Mouse (Mus musculus) neural tube, embryonic 15.5 days (tissue): ENCODE measurements around the gene Tyms. TPM values are rescaled to one million over a fixed set of nuclear protein-coding genes. Genes with fewer than 3 reads are reported as not detected.

Source experiments
- ATAC-seq: fragments of 200-750 bp; cut with Nextera tagmentation; 2 replicates; pipeline ENCODE4 v1.8.0; 2017; ENCODE audit warnings: mild to moderate bottlenecking, moderate TSS enrichment, moderate library complexity; ENCODE audit not compliant: low FRiP score
- H3K27ac ChIP-seq: fragments of 300-500 bp; sonication (generic); replicated peaks from 2 replicates; pipeline ENCODE4 v1.5.1; 2015; ENCODE audit warnings: mild to moderate bottlenecking, inconsistent platforms
- H3K27me3 ChIP-seq: fragments of 300-500 bp; sonication (generic); replicated peaks from 2 replicates; pipeline ENCODE4 v1.6.1; 2015; ENCODE audit warnings: inconsistent platforms
- H3K36me3 ChIP-seq: fragments of 300-500 bp; sonication (generic); 2 replicates; pipeline ENCODE4 v1.6.1; 2015; ENCODE audit warnings: inconsistent platforms
- H3K4me1 ChIP-seq: fragments of 300-500 bp; sonication (generic); 2 replicates; pipeline ENCODE4 v1.6.1; 2015; ENCODE audit warnings: inconsistent platforms
- H3K4me2 ChIP-seq: fragments of 300-500 bp; sonication (generic); 2 replicates; pipeline ENCODE4 v1.6.1; 2015; ENCODE audit warnings: inconsistent platforms, mild to moderate bottlenecking, moderate library complexity
- H3K4me3 ChIP-seq: fragments of 300-500 bp; sonication (generic); replicated peaks from 2 replicates; pipeline ENCODE4 v1.5.1; 2015; ENCODE audit warnings: mild to moderate bottlenecking, inconsistent platforms
- H3K9ac ChIP-seq: fragments of 300-500 bp; sonication (generic); replicated peaks from 2 replicates; pipeline ENCODE4 v1.6.1; 2015; ENCODE audit warnings: mild to moderate bottlenecking, inconsistent platforms
- H3K9me3 ChIP-seq: fragments of 300-500 bp; sonication (generic); replicated peaks from 2 replicates; pipeline ENCODE4 v1.6.1; 2016; ENCODE audit warnings: inconsistent platforms
- WGBS: fragments of 180-500 bp; shearing (Covaris S2); methylation state at CpG from one replicate; pipeline ENCODE4 v1.1.7; 2015; ENCODE audit warnings: mixed read lengths; 5-methylcytosine and 5-hydroxymethylcytosine counted together
- polyA plus RNA-seq: library from polyadenylated mRNA; unstranded; fragments of >200 nt; fragmentation: Nextera tagmentation; extraction: Ambion mirVana; gene quantifications from 2 replicates; pipeline ENCODE4 v1.2.1, GENCODE M21; 2015

Tyms gene
- polyA plus RNA-seq, result 40.9 and 93.4 TPM in 2 replicates

GRCm38 (mm10) chr5:30072825-30073821 lies at the start of gene Tyms:
Tyms (minus strand) TSS chr5:30073617.
- peak within 1 kb of the TSS; percentile 78 for H3K4me3 ChIP-seq
- peaks cover 18% of the 10 kb centered on the region for H3K36me3 ChIP-seq
- peak; percentile 97 for ATAC-seq
- H3K27me3 ChIP-seq, result no peaks in the 10 kb centered on the region
- H3K9me3 ChIP-seq, result no peaks in the 10 kb centered on the region
- 2% methylated on average over 45 of the region's 45 CpGs for WGBS
- H3K27ac ChIP-seq, result peak within 1 kb of the TSS; percentile 78
- H3K9ac ChIP-seq, result peak within 1 kb of the TSS; percentile 67
- H3K4me2 ChIP-seq, result peak within 1 kb of the TSS; percentile 89
- peaks cover 17% of the 10 kb centered on the region for H3K4me1 ChIP-seq

DNA sequence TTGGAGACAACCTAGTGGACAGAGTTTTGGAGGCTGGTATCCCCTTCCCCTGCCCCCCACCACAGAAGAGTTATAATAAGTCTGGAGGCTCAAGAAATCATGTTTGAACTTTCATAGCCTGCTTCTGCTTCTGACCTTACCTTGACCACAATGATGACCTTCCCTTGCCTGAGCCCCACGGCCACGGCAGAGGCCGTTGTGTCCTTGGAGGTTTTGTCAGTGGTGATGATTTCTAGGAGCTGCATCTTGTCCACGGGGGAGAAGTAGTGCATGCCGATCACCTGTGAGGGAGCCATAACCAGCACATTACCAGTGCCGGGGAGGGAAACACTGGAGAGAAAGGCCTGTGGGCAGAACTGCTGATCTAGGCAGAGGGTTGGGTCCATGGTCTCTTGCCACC lies 49.1 kb upstream of the Tyms start:
- Histone ChIP-seq H3K4me1 (0 out of 2 replicates have a peak, but pooled peaks cover 2% of the 10 kb centered on the region), H3K9me3 (no peaks in the 10 kb centered on the region), H3K4me2 (no peak overlapping the region), H3K27me3 (no peaks in the 10 kb centered on the region), H3K36me3 (peaks cover 89% of the 10 kb centered on the region), H3K4me3 (no peak overlapping the region), H3K9ac (no peak overlapping the region), H3K27ac (no peak overlapping the region)
- 91% methylated on average over 6 of the region's 6 CpGs for WGBS
- no peak for ATAC-seq

- no peak overlapping the region for H3K4me2 ChIP-seq
- H3K9me3 ChIP-seq, result no peaks in the 10 kb centered on the region
- H3K9ac ChIP-seq, result no peak overlapping the region
- no peak for ATAC-seq
- H3K4me1 ChIP-seq, result no peaks in the 10 kb centered on the region; the same call in 1 of the 2 replicates
- 93% methylated on average over 7 of the region's 7 CpGs for WGBS
- no peaks in the 10 kb centered on the region for H3K27me3 ChIP-seq
- H3K4me3 ChIP-seq, result no peak overlapping the region
- no peak overlapping the region for H3K27ac ChIP-seq
- H3K36me3 ChIP-seq, result peaks cover 70% of the 10 kb centered on the region
Measured at GRCm38 (mm10) chr5:30120106-30120505, 46.7 kb upstream of the Tyms start.

DNA sequence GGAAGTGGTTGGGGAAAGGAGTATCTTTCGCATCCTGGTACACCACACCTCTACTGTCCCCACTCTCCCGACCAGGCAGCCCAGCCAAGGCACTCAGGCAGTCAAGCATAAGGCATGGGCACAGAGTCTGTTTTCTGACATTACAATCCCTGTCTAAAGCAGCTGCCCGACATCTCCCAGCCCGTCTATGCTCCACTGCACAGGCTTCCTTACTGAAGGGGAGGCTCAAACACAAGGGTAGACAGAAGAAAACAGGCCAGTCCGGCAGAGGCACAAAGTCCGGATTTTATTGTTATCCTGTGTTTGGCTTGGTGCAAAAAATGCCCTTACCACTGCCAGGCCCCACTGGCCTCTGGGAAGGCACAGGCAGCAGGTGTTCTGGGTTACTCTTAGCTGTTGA lies 45.7 kb upstream of the Tyms start:
- no peak overlapping the region for H3K4me3 ChIP-seq
- no peaks in the 10 kb centered on the region for H3K27me3 ChIP-seq
- 86% methylated on average over 6 of the region's 6 CpGs for WGBS
- H3K4me1 ChIP-seq, result peaks cover 7% of the 10 kb centered on the region; the same call in 1 of the 2 replicates
- no peaks in the 10 kb centered on the region for H3K9me3 ChIP-seq
- H3K36me3 ChIP-seq, result peaks cover 62% of the 10 kb centered on the region
- H3K9ac ChIP-seq, result no peak overlapping the region
- H3K4me2 ChIP-seq, result no peak overlapping the region
- no peak overlapping the region for H3K27ac ChIP-seq
- ATAC-seq, result no peak

GRCm38 (mm10) chr5:30118018-30118417 lies 44.6 kb upstream of the Tyms start:
- WGBS, result 78% methylated on average over 1 of the region's 1 CpGs
- Histone ChIP-seq H3K36me3 (peaks cover 51% of the 10 kb centered on the region), H3K4me2 (no peak overlapping the region), H3K4me3 (no peak overlapping the region), H3K4me1 (peaks cover 17% of the 10 kb centered on the region), H3K27ac (no peak overlapping the region), H3K9me3 (no peaks in the 10 kb centered on the region), H3K27me3 (0 out of 2 replicates have a peak, but pooled peaks cover 3% of the 10 kb centered on the region), H3K9ac (no peak overlapping the region)
- ATAC-seq, result no peak

DNA sequence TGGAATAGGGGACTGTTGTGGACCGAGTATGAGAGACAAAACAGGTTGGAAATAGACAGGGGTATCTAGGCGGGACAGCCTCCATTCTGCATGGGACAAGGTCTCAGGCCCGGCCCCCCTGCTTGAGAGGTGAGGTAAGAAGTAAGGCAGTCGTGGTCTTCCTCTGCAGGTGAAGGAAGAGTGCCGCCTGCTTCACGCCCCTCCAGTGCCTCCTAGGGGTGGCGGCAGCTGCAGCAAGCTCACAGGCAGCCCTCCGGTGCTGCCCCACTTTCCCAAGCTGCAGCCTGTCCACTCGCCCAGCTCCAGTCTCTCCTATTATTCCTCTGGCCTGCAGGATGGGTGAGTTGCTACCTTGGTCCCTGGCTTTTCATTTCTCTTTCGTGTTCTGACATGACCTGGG lies 42.3 kb upstream of the Tyms start:
- no peak overlapping the region for H3K27ac ChIP-seq
- H3K27me3 ChIP-seq, result peaks cover 10% of the 10 kb centered on the region; the same call in 1 of the 2 replicates
- H3K36me3 ChIP-seq, result peaks cover 28% of the 10 kb centered on the region
- peaks cover 29% of the 10 kb centered on the region for H3K4me1 ChIP-seq
- no peak for ATAC-seq
- H3K9me3 ChIP-seq, result no peaks in the 10 kb centered on the region
- H3K4me2 ChIP-seq, result no peak overlapping the region
- H3K9ac ChIP-seq, result no peak overlapping the region
- no peak overlapping the region for H3K4me3 ChIP-seq
- WGBS, result 26% methylated on average over 10 of the region's 10 CpGs

- peaks cover 39% of the 10 kb centered on the region for H3K4me1 ChIP-seq
- no peaks in the 10 kb centered on the region for H3K9me3 ChIP-seq
- peaks cover 19% of the 10 kb centered on the region for H3K36me3 ChIP-seq
- peak overlapping the region; percentile 79 for H3K4me2 ChIP-seq
- ATAC-seq, result no peak
- H3K27me3 ChIP-seq, result peaks cover 10% of the 10 kb centered on the region; the same call in 1 of the 2 replicates
- WGBS, result 5% methylated on average over 28 of the region's 28 CpGs
- H3K27ac ChIP-seq, result peak overlapping the region; percentile 67; the same call in 1 of the 2 replicates
- H3K9ac ChIP-seq, result peak overlapping the region; percentile 54
- peak overlapping the region; percentile 54 for H3K4me3 ChIP-seq
Measured at GRCm38 (mm10) chr5:30114761-30115140, 41.3 kb upstream of the Tyms start.

DNA sequence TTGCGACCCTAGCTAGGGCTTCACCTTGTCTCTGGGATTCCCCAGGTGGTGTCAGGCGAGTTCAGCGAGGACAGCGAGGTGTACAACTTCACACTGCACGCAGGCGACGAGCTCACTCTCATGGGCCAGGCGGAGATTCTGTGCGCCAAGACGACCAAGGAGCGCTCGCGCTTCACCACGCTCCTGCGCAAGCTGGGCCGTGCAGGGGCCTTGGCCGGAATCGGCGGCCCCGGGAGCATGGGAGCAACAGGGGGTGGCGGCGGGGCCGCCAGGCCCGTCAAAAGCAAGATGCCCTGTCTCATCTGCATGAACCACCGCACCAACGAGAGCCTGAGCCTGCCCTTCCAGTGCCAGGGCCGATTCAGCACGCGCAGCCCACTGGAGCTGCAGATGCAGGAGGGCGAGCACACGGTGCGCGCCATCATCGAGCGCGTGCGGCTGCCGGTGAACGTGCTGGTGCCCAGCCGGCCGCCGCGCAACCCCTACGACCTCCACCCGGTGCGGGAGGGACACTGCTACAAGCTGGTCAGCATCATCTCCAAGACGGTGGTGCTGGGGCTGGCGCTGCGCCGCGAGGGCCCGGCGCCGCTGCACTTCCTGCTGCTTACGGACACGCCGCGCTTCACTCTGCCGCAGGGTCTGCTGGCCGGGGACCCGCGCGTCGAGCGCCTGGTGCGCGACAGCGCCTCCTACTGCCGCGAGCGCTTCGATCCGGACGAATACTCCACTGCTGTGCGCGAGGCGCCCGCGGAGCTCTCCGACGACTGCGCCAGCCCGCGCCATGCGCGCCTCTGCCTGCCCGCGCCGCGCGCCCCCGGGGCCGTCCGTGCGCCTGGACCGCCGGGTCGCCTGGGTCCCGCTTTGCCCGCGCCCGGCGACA lies 40.7 kb upstream of the Tyms start:
- Histone ChIP-seq H3K36me3 (peaks cover 12% of the 10 kb centered on the region), H3K27ac (peak overlapping the region; percentile 67), H3K4me1 (peaks cover 43% of the 10 kb centered on the region), H3K27me3 (peaks cover 10% of the 10 kb centered on the region; the same call in 1 of the 2 replicates), H3K4me3 (peak overlapping the region; percentile 54), H3K9ac (peak overlapping the region; percentile 54), H3K9me3 (no peaks in the 10 kb centered on the region), H3K4me2 (peak overlapping the region; percentile 79)
- WGBS, result 2% methylated on average over 103 of the region's 103 CpGs
- ATAC-seq, result peak; percentile 90

GRCm38 (mm10) chr5:30112533-30113068 lies 39.2 kb upstream of the Tyms start:
- Histone ChIP-seq H3K27ac (no peak overlapping the region), H3K9ac (no peak overlapping the region), H3K4me1 (peaks cover 51% of the 10 kb centered on the region), H3K4me2 (no peak overlapping the region), H3K36me3 (0 out of 2 replicates have a peak, but pooled peaks cover 3% of the 10 kb centered on the region), H3K9me3 (no peaks in the 10 kb centered on the region), H3K27me3 (peaks cover 10% of the 10 kb centered on the region; the same call in 1 of the 2 replicates), H3K4me3 (no peak overlapping the region)
- no peak for ATAC-seq
- 82% methylated on average over 3 of the region's 3 CpGs for WGBS

GRCm38 (mm10) chr5:30111771-30112170 lies 38.4 kb upstream of the Tyms start:
- Histone ChIP-seq H3K9me3 (no peaks in the 10 kb centered on the region), H3K4me2 (peak overlapping the region; percentile 49), H3K9ac (no peak overlapping the region), H3K27me3 (peaks cover 10% of the 10 kb centered on the region; the same call in 1 of the 2 replicates), H3K4me3 (no peak overlapping the region), H3K27ac (no peak overlapping the region), H3K36me3 (no peaks in the 10 kb centered on the region), H3K4me1 (peaks cover 59% of the 10 kb centered on the region)
- no peak for ATAC-seq
- WGBS, result 69% methylated on average over 3 of the region's 3 CpGs

DNA sequence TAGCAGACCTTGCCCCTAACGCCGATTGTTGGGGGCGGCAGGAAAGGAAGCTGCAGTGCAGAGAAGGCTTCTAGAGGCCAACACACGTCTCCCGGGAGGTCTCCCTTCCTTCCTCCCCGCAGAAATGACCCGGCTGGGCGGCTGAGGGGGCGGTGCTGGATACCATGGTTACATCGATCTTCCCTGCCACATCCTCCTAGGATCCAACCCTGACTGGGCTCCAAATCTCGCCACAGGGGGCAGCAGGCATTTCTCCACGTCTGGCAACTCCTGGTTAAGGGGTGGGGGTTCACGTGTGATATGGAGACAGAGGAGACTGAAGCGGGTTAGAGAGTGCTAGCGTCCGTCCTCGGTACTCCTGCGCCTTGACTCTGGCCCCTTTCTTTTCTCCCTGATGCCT lies 37.7 kb upstream of the Tyms start:
- no peak for ATAC-seq
- H3K27ac ChIP-seq, result peak overlapping the region; percentile 64
- peak overlapping the region; percentile 49 for H3K4me2 ChIP-seq
- WGBS, result 3% methylated on average over 18 of the region's 18 CpGs
- H3K27me3 ChIP-seq, result peaks cover 10% of the 10 kb centered on the region; the same call in 1 of the 2 replicates
- peak overlapping the region; percentile 14 for H3K4me3 ChIP-seq
- no peaks in the 10 kb centered on the region for H3K36me3 ChIP-seq
- H3K9me3 ChIP-seq, result no peaks in the 10 kb centered on the region
- H3K4me1 ChIP-seq, result peaks cover 65% of the 10 kb centered on the region
- H3K9ac ChIP-seq, result 0 out of 2 replicates have a peak overlapping the region, but pooled peaks have one; percentile 20
